Mouse (Mus musculus) retina, postnatal 7 days (tissue): ENCODE measurements around the gene Olfr282.
"Not testable (repeated sequence)": the region's sequence is repeated elsewhere in the genome, so short reads cannot be mapped to it uniquely, and the experiment has no call there.

Source experiments
- DNase-seq: peaks from one replicate; pipeline ENCODE4 v3.0.0-alpha.2; 2012; ENCODE audit warnings: low read depth, low spot score

Gene Olfr282

DNA sequence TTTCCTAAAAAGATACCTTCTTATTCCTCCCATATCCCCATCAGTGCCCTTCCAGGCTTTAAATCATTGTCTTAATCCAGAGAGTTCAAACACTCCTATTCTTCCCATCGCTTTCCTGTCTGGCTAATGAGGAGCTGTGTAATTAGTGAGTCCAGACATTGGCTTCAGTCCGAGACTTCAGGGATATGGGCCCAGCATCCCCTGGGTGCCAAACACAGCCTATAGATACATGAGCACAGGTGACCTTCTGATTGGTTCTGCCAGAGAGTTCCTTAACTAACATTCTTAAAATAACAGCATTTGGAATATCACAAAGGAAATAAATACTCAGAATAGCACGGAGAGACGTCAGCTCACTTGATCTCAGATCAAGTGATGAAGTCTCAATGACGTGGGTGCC is at the start of gene Olfr282:
Olfr282 (plus strand) TSS at position 301 of the 400 bp plus-strand sequence.
- not testable (repeated sequence) for DNase-seq

DNA sequence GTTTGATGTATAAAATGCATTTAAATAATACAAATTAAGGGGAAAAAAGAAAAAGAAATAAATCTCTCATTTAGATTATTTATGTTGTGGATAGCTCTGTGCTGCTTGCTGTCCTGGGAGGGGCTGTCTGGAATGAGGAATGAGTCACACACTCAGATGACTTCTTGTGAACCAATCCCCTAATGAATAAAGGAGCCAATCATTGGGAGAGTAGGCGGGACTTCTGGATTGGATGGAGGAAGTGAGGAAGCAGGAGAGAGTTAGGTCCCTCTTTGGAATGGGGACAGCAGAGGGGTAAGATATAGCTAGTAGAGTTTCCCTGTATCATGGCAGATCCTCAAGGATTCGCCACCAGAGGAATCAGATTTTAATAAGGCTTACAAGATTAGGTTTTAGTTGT is 43.4 kb upstream of the Olfr282 start:
- no peak for DNase-seq

DNA sequence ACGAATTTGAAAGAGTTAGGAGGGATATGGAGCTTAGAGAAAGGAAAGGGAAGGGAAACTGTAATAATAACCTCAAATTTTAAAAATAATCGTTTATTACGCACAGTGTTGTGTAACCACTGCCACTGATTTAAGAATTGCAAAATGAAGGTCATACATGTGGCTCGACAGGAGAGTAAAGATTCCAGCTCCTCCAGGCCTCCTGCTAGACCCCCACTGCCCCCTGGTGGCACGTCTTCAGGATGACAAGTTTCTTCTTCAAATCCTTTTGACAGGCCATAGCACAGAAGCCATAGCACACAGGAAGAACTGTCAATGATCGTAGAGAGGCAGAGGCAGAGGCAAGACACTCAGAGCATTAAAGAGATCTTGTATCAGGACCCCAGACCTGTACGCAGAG is 41.2 kb upstream of the Olfr282 start:
- DNase-seq, result peak; percentile 56

DNA sequence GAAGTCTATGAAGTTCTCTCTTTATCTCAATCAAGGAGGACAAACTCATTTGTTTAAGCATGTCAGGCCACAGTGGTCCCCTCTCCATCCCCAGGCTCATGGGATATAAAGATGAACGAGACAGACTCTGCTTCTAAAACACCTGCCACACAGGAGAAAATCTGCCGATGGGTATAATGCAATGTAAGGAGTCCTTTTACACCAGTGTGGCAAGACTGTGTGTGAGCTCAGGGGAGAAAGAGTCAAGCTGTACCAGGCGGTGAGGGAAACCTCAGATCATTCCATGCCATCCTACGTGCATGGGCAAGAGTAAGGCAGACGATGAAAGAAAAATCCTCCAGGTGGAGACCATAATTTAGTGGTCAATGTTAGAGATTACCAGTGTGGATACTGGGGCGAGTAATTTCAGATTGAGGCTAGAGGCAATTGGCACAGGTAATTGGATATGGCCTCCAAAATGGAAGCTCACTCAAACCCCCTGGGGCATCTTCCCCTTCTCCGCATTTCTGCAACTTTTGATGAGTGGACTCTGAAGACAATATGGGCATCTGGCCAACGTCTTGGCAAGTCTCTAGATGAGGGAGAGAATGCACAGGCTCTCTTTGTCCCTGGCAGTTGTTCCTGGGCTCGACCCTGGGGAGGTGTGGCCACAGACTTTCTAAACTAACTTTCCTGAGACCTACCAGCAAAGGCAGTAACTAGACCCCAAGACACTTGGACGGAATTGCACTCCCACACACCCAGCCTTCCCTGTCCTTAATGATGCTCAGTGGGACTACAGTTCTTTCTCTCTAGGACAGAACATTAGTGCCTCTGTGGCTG is 39.7 kb upstream of the Olfr282 start:
- no peak for DNase-seq

DNA sequence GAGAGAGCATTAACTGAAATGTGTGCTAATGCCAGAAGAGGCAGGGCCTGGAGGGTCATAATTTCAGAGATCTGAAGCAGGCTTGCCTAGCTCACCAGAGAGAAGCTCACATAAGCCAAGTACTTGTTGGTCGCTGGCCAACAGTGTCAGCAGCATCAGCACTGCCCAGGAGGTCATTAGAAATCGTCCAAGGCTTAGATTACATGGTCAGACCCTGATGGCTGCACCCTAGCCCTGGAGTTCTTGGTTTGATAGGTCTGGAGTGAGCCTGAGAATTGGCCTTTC is 39.2 kb upstream of the Olfr282 start:
- DNase-seq, result no peak

DNA sequence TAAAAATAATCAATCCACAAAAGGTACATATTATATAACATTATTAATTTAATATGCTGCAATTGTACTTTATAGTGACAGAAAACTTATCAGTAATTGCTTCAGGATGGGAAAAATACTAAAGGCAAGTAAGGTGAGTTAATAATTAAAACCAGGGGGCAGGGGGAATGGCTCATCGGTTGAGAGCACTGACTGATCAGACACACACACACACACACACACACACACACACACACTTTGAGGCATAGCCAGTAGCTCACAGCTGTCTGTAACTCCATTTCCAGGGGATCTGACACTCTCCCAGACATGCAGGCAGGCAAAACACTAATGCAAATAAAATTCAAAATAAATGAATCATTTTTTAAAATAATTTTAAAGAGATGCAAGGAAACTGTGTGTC is 33.9 kb upstream of the Olfr282 start:
- no peak for DNase-seq

DNA sequence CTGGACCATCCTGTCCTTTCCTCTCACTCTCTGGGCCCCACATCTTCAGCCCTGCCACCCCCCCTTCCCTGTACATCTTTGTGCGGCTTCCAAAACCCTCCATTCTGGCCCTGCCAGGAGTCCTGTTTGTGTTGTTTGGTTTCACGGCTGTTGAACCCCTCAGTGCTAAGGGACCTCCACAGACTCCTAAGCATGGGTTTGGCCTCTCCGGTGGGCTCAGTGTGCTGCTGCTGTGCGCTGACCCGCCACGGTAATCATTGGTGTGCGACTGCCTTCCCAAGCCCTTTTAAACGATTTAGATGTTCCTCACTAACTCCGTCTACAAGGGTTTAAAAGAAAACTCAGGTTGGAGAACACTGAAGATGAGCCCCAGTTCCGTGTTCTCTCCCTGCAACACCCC is 28.7 kb upstream of the Olfr282 start:
- DNase-seq, result no peak

DNA sequence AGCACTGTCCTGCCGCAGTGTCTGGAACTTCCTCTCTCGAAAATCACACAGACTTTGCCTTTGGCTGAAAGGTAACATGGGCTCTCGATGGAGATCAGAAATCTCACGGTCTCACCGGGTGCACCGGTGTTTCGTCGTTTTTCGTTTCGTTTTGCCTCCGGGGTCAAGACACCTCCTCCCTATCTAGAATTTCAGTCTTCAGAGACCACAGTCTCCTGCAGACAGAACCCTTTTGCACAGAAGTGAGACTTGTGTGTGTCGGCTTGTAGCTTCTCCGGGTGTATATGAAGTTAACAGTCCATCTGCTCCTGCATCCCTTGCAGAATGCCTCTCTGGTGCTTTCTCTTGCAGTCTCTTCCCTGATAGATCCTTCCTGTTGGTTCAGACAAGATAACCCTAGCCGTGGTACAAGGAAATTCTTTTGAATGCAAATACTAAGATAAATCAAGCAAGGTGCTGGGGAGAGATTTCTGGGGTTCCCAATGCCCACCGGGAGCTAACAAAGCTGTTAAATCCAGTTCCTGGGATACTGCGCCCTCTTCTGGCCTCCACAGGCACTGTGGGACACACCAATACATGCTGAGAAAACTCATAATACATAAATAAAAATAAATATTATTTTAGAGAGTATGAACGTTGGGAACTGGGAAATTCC is 22.5 kb upstream of the Olfr282 start:
- DNase-seq, result no peak

DNA sequence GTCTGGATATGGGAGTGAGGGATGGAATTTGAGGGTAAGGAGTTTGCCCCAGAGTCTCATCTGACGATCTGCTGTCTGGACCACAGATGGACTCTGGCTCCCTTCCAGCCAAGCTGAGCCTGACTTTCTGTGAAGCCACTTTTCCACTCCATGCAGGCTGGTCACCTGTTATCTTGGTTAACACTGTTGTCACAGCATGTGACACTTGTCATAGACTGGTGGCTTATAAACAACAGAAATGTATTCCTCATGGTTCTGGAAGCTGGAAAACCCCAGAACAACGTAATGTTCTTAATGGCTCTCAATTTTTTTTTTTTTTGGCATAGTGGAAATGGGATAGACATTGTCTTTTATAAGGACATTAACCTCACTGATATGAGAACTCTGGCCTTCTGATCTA is 21.4 kb upstream of the Olfr282 start:
- no peak for DNase-seq

DNA sequence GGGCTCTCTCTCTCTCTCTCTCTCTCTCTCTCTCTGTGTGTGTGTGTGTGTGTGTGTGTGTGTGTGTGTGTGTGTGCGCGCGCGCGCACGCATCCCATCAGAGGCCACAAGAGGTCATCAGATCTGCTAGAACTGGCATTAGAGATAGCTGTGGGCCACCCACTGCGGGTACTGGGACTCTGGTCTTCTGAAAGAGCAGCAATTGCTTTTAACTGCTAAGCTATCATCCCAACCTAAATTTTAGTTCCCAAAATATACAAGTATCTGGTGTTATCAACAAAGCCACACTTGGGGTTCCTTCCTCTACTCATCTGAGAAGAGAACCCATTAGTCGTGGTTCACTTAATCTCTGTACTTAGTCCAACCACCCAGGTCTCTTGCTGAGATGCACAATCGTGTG is 20.8 kb upstream of the Olfr282 start:
- DNase-seq, result no peak

DNA sequence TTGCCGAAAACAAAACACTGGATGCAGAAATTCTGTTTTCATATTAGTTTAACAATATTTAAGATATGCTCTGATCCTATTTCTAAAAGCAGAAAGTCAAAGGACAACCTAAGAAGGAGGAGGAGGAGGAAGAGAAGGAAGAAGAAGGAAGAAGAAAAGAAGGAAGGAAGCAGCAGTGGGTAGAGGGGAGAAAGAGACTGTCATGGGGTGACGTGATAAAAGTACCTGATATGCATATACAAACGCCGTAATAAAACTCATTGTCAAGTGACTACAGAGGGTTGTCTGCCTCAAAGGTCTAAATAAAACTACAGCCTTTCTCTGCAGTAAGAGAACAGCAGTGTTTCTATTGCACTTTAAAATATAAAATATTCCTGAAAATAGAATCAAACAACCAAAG is 15.0 kb upstream of the Olfr282 start:
- DNase-seq, result no peak

DNA sequence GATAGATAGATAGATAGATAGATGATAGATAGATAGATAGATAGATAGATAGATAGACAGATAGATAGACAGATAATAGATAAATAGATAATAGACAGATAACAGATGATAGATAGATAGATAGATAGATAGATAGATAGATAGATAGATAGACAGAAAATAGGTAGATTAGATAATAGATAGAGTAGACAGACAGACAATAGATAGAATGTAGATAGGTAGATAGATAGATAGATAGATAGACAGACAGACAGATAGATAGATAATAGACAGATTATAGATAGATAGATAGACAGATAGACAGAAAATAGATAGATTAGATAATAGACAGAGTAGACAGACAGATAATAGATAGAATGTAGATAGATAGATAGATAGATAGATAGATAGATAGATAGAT is 14.2 kb upstream of the Olfr282 start:
- not testable (repeated sequence) for DNase-seq

DNA sequence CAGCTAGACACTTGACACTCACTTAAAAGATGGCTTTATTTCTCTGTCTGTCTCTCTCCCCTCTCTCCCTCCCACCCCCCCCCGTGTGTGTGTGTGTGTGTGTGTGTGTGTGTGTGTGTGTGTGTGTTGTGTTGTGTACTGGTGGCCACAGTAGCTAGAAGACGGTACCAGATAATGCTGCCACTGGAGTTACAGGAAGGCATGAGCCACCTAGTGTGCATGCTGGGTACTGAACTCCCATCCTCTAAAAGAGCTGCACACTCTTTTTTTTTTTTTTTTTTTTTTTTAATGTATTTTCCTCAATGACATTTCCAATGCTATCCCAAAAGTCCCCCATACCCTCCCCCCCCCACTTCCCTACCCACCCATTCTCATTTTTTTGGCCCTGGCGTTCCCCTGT is 13.7 kb upstream of the Olfr282 start:
- not testable (repeated sequence) for DNase-seq

DNA sequence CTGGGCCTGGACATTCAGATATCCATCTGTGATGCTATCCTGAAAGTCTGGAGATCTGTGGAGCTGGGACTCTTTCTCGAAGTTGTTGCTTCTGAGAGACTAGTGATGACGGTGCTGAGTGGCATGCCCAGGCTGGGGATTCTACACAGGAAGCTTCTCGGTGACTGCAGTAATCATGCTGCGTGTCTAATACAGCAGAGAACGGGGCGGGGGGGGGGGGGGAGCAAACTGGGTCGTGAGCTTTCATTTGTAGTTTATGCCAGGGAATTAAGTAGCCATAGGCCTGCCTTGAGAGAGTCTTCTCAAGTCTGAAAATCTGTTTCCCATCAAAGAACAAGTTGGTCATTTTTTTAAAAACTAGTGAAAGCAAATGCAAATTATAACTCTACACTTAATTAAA is 12.9 kb upstream of the Olfr282 start:
- DNase-seq, result no peak

DNA sequence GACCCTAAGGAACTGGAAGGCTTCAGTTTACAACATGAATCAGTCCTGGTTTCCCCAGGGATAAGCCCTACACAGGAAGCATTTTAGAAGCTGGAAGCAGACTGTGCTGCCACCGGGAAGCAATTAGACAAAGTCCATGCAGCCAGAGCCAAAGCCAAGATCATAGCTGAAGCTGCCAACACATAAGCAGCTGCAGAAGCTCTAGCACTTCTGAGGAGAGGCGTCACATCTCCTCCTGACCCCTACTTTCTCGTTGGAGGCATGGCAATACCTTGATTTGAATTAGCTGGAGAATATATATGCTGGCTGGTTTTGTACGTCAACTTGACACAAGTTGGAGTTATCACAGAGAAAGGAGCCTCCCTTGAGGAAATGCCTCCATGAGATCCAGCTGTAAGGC is 10.1 kb upstream of the Olfr282 start:
- DNase-seq, result no peak

DNA sequence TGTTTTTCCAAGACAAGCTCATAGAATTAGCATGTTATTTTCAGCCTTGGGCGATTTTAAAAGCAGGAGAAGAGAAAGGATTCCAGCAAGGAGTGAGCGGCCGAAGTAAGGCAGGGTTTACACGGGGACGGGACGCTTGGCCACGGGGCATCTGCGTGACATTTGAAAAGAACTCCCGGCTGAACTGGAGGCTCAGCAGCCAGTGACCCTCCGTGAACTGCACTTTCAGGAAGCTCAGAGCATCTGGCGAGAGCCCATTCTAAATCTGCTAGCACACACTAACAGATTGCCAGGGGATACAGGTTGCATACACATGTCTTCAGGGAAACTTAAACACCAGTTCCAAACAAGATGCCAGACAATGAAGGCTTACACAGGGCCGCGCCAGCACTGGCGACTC is 6.7 kb upstream of the Olfr282 start:
- DNase-seq, result no peak

DNA sequence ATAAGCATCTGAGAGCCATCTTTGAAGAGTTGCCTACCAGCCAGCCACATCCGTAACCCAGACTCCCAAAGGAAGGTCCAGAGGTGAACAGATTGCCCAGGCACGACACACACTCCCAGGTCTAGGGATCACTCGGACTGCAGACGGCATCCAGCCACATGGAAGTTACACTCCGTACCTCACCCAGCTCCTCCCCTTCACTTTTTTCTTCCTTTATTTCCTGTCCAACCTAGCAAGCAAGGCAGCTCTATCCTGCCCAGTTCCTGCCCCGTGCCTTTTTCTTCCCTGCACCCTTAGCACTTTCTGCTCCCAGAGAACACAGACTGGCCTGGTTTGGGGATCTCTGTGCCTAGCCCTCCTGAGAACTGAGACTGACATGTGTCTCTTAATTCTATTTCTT is 6.3 kb upstream of the Olfr282 start:
- no peak for DNase-seq

DNA sequence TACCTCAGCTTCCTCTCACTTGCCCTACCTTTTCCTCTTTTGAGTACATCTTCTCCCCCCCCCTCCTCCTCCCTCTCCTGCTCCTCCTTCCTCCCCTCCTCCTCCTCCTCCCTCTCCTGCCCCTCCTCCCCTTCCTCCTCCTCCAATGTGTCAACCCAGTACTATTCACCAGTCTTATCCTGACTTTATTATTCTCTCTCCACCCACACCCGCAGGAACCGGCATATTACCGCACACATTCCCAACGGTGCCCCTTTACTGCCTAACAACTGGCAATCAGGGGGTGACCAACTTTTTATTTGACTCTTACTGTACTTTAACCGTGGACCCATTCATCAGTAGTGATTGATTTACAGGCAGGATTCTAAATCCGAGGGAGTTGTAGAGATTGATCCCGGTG is 5.8 kb upstream of the Olfr282 start:
- no peak for DNase-seq

DNA sequence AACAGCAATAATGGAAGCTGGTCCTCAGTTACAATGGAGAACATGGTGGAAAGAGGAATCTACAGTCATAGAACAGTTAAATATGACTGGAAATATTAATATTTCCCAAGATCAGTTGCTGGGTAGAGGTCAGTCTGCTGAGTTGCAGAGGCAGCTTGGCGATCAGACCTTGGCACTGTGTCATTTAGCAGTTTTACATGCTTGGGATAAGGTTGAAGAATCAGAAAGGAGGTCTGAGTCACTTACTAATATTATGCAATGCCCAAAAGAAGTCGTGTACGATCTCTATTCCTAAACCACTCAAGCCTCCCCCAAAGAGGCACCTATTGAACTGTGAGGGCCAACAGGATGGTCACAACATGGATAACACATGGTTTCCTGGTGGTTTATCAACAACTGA is 13.5 kb downstream of the Olfr282 start:
- no peak for DNase-seq

DNA sequence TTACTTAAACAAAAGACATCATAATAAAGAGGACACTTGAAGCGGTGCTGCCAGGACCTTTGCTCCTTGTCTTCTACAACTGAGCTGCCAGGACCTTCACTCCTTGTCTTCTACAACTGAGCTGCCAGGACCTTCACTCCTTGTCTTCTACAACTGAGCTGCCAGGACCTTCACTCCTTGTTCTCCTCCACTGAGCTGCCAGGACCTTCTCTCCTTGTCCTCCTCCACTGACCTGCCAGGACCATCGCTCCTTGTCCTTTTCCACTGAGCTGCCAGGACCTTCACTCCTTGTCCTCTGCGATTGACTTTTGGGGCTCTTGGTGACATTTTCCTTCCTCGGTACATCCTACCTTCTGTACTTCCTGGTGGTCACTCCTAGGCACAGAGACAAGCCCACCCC is 17.5 kb downstream of the Olfr282 start:
- DNase-seq, result peak; percentile 9

DNA sequence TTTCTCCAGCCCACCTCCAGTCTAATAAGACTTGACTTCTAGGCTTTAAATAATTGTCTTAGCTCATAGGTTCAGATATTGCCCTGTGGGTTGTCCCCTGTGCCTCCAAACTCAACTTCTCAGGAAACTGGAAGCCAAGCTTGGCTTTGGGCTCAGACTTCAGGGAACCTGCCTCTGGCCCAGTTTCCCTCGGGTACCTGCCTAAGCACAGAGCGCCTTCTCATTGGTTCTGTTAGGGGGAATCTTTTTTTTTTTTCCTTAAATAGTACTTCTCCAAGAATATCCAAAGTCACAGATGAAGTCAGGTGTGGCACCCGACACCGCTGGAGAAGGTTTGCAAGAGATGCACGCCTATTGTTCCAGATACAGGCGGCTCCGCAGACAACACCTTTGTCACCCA is 21.3 kb downstream of the Olfr282 start, which contains the start of gene Olfr281:
Olfr281 (plus strand) TSS at position 301 of the 400 bp plus-strand sequence.
- DNase-seq, result no peak

DNA sequence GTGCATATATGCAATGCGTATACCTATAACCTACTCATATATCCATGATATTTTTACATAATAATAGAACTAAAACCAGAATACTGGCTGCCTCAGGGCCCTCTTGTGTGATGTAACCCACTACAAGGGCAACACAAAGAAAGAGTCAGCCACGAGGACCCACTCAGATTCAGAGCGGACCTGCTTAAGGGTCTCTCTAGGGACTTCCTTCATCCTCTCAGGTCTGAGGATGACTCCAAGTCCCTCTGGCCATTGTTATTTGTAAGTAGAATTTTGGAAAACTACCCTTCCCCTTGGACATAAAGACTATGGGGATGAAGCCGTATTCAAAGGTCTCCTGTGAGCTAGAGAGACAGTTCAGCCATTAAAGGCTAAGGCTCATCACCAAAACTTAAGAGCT is 38.6 kb downstream of the Olfr282 start, which contains the start of gene OR5BS1P:
OR5BS1P (plus strand) TSS at position 301 of the 400 bp plus-strand sequence.
- no peak for DNase-seq

DNA sequence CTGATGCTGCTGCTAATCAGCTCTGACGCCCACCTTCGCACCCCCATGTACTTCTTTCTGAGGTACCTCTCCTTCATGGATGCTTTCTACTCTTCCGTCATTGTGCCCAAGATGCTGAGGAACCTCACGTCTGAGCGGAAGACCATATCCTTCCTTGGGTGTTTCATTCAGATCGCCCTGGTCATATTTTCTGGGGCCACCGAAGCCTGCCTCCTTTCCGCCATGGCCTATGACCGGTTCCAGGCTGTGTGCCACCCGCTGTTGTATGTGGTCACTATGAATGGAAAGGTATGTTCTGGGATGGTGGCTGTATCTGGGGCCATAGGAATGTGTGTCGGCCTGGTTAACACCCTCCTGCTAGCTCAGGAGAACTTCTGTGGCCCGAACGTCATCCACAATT is 40.5 kb downstream of the Olfr282 start:
- DNase-seq, result no peak
